Mouse (Mus musculus): ENCODE measurements around the gene Aox4. TPM values are rescaled to one million over a fixed set of nuclear protein-coding genes. Genes with fewer than 3 reads are reported as not detected.

Gene Aox4
- polyA plus RNA-seq (2012; fragmentation: generic; extraction: Trizol): not detected

DNA sequence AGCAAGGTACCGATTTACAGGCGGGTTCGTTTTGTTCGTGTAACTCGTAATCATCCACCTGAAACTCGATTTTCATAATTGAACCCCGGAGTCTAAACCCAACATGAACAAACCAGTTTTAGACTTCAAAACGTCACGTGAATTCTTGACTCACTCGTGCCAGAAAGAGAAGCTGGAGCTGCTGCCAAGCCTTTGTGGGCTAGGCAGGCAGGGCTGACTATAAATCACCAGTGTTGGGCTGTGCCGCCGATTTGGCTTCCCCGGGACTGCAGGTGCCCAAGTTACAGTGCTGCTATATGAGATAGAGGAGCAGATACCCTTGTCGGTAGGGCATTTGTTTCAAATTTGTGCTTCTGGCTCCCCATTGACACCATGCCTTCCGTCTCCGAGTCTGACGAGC, at the start of gene Aox4:
Gene Aox4, plus strand, starts transcription at position 195 of the 400 bp plus-strand sequence.
- no peaks in the 10 kb centered on the region for H3K79me2 ChIP-seq (ENCODE audit: control insufficient read depth, insufficient read depth)
- H3K4me2 ChIP-seq (ENCODE audit: low read depth): no peak within 1 kb of the TSS
- TF ChIP-seq POLR2A (IDR thresholded peaks at IDR 0.05; ENCODE audit: insufficient read length, low read depth): no peak
- no peak for TF ChIP-seq TCF3 (IDR thresholded peaks at IDR 0.05; ENCODE audit: insufficient read length, low read depth)
- no peak for TF ChIP-seq MAX (IDR thresholded peaks at IDR 0.05; ENCODE audit: low read depth)
- no peak for TF ChIP-seq CEBPB (IDR thresholded peaks at IDR 0.05; ENCODE audit: insufficient read depth, poor library complexity, severe bottlenecking)
- no peak for TF ChIP-seq POLR2AphosphoS2 (IDR thresholded peaks at IDR 0.05; ENCODE audit: insufficient read length, low read depth)
- TF ChIP-seq MYOD1 (IDR thresholded peaks at IDR 0.05; ENCODE audit: control insufficient read depth in 1 of 3, insufficient read length in 2 of 3, low read depth in 2 of 3): no peak
- no peak for TF ChIP-seq MYOG (IDR thresholded peaks at IDR 0.05; ENCODE audit: control insufficient read depth in 1 of 3, insufficient read depth in 1 of 3, insufficient read length in 2 of 3, low read depth in 2 of 3)
- peak; percentile 15 for TF ChIP-seq USF1 (IDR thresholded peaks at IDR 0.05; ENCODE audit: low read depth)
- TF ChIP-seq E2F4 (IDR thresholded peaks at IDR 0.05; ENCODE audit: insufficient read depth): no peak
- H3ac ChIP-seq (ENCODE audit: control insufficient read depth, insufficient read length): no peak within 1 kb of the TSS
- H3K4me3 ChIP-seq: no peak within 1 kb of the TSS
- H3K36me3 ChIP-seq (ENCODE audit: control insufficient read depth, insufficient read depth): no peaks in the 10 kb centered on the region
- no peaks in the 10 kb centered on the region for H3K27me3 ChIP-seq (ENCODE audit: control insufficient read depth, insufficient read depth, insufficient read length)

DNA sequence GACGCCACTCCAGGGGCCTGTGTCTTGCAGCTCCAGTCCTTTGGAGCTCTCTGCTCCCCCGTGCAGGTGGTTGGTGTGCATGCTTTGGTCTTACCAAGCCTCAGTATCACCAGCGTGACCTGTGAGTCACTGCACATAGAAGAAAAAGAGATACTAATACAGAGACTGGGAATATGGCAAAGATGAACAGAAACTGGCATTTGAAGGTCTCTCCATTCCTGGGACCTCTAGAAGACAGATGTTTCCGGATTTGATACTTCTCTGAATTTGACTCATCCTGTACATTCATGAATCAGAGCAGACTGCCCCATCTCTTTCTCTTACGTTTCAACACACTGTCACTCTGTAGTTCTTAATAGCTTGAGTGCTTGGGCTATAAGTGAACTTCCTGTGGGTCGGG, 40.3 kb upstream of the Aox4 start:
- Histone ChIP-seq H3K36me3 (ENCODE audit: control insufficient read depth, insufficient read depth) (no peaks in the 10 kb centered on the region), H3ac (ENCODE audit: control insufficient read depth, insufficient read length) (no peak overlapping the region), H3K4me2 (ENCODE audit: low read depth) (no peak overlapping the region), H3K27me3 (ENCODE audit: control insufficient read depth, insufficient read depth, insufficient read length) (peaks cover 9% of the 10 kb centered on the region), H3K79me2 (ENCODE audit: control insufficient read depth, insufficient read depth) (no peaks in the 10 kb centered on the region), H3K4me3 (no peak overlapping the region)
- no peak for TF ChIP-seq TCF12 (IDR thresholded peaks at IDR 0.05; ENCODE audit: insufficient read depth, poor library complexity, severe bottlenecking)
- TF ChIP-seq E2F4 (IDR thresholded peaks at IDR 0.05; ENCODE audit: insufficient read depth): no peak
- TF ChIP-seq CEBPB (IDR thresholded peaks at IDR 0.05; ENCODE audit: insufficient read depth, poor library complexity, severe bottlenecking): no peak
- no peak for TF ChIP-seq MAX (IDR thresholded peaks at IDR 0.05; ENCODE audit: low read depth)
- TF ChIP-seq MYOD1 (IDR thresholded peaks at IDR 0.05; ENCODE audit: control insufficient read depth in 1 of 3, insufficient read length in 2 of 3, low read depth in 2 of 3): no peak
- TF ChIP-seq MYOG (IDR thresholded peaks at IDR 0.05; ENCODE audit: control insufficient read depth in 1 of 3, insufficient read depth in 1 of 3, insufficient read length in 2 of 3, low read depth in 2 of 3): no peak
- TF ChIP-seq REST (IDR thresholded peaks at IDR 0.05; ENCODE audit: insufficient read depth, insufficient read length): no peak
- TF ChIP-seq POLR2AphosphoS2 (IDR thresholded peaks at IDR 0.05; ENCODE audit: insufficient read length, low read depth): no peak
- no peak for TF ChIP-seq POLR2A (IDR thresholded peaks at IDR 0.05; ENCODE audit: insufficient read length, low read depth)
- TF ChIP-seq TCF3 (IDR thresholded peaks at IDR 0.05; ENCODE audit: insufficient read length, low read depth): no peak
- TF ChIP-seq USF1 (IDR thresholded peaks at IDR 0.05; ENCODE audit: low read depth): no peak
- TF ChIP-seq SRF (IDR thresholded peaks at IDR 0.05; ENCODE audit: control insufficient read depth, insufficient read length, low read depth): no peak

DNA sequence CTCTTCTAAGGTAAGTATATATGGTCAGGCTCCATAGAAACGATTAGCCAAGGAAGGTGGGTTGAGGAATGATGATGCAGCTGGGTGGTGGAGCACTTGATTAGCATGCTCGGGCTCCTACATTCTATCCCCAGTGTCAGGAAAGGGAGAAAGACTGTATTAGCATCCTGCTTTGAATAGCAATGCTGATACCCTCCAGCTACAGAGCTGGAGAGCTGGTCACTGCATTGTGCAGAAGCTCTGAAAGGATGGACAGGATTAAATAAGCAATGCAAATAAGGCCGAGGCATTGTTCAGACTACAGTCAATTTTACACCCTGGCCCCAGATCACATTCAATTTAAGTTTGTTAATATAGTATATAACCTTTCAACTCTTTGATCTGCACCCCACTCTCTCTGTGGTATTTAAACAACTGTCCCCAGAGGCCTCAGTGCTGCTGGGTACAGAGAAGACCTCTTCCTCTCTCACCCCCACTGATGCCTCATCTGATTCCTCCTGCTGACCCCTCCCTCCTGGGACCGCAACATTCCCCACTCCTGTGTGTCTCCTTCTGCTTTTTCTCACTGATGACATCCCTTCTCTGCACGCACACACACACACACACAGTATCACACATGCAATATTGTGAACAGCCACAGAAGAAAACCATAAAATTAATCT, 21.6 kb upstream of the Aox4 start:
- Histone ChIP-seq H3ac (ENCODE audit: control insufficient read depth, insufficient read length) (no peak overlapping the region), H3K4me2 (ENCODE audit: low read depth) (no peak overlapping the region), H3K27me3 (ENCODE audit: control insufficient read depth, insufficient read depth, insufficient read length) (peaks cover 6% of the 10 kb centered on the region), H3K79me2 (ENCODE audit: control insufficient read depth, insufficient read depth) (no peaks in the 10 kb centered on the region), H3K4me3 (no peak overlapping the region), H3K36me3 (ENCODE audit: control insufficient read depth, insufficient read depth) (no peaks in the 10 kb centered on the region)
- no peak for TF ChIP-seq E2F4 (IDR thresholded peaks at IDR 0.05; ENCODE audit: insufficient read depth)

DNA sequence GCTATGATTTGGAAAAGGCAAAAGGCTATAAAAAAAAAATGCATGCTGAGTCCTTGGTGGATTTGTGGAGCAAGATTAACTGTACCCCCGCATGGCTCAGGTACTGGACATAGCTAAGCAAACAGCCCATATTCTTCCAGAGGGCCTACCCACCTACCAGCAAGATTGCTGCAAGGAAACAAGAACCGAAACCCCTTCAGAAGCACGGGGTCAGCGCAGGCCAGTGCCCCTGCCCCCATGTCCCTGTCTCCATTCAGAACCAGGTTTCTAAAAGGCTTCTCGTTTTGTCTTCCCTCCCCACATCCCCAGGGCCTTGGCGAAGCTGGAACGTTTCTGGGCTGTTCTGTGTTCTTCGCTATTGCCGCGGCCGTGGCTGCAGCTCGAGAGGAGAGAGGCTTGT, 15.9 kb upstream of the Aox4 start:
- Histone ChIP-seq H3K27me3 (ENCODE audit: control insufficient read depth, insufficient read depth, insufficient read length) (peaks cover 21% of the 10 kb centered on the region), H3K4me2 (ENCODE audit: low read depth) (no peak overlapping the region), H3K36me3 (ENCODE audit: control insufficient read depth, insufficient read depth) (no peaks in the 10 kb centered on the region), H3K79me2 (ENCODE audit: control insufficient read depth, insufficient read depth) (no peaks in the 10 kb centered on the region), H3K4me3 (no peak overlapping the region), H3ac (ENCODE audit: control insufficient read depth, insufficient read length) (no peak overlapping the region)
- TF ChIP-seq MYOG (IDR thresholded peaks at IDR 0.05; ENCODE audit: control insufficient read depth in 1 of 3, insufficient read depth in 1 of 3, insufficient read length in 2 of 3, low read depth in 2 of 3) (no peak), TCF12 (IDR thresholded peaks at IDR 0.05; ENCODE audit: insufficient read depth, poor library complexity, severe bottlenecking) (no peak), POLR2AphosphoS2 (IDR thresholded peaks at IDR 0.05; ENCODE audit: insufficient read length, low read depth) (no peak), MAX (IDR thresholded peaks at IDR 0.05; ENCODE audit: low read depth) (no peak), MYOD1 (IDR thresholded peaks at IDR 0.05; ENCODE audit: control insufficient read depth in 1 of 3, insufficient read length in 2 of 3, low read depth in 2 of 3) (no peak), SRF (IDR thresholded peaks at IDR 0.05; ENCODE audit: control insufficient read depth, insufficient read length, low read depth) (no peak), TCF3 (IDR thresholded peaks at IDR 0.05; ENCODE audit: insufficient read length, low read depth) (no peak), POLR2A (IDR thresholded peaks at IDR 0.05; ENCODE audit: insufficient read length, low read depth) (no peak), E2F4 (IDR thresholded peaks at IDR 0.05; ENCODE audit: insufficient read depth) (no peak)

DNA sequence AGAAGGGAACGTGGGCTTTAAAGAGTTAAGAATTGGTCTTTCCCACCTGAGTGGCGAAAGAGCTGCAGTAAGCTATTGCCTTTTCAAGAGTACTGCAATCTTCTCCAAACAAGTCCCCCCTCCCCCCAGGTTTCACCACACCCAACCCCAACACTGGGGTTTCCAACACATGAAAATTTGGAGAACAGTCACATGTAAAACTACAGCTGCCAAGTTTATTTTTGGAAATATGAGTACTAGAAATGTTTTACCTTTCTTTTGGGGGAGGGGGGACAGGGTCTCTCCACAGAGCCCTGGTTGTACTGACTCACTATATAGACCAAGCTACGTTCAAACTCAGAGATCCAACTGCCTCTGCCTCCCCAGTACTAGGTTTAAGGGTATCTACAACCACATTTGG, 15.2 kb upstream of the Aox4 start:
- H3K4me2 ChIP-seq (ENCODE audit: low read depth): no peak overlapping the region
- peaks cover 21% of the 10 kb centered on the region for H3K27me3 ChIP-seq (ENCODE audit: control insufficient read depth, insufficient read depth, insufficient read length)
- TF ChIP-seq MYOD1 (IDR thresholded peaks at IDR 0.05; ENCODE audit: control insufficient read depth in 1 of 3, insufficient read length in 2 of 3, low read depth in 2 of 3): no peak
- no peaks in the 10 kb centered on the region for H3K79me2 ChIP-seq (ENCODE audit: control insufficient read depth, insufficient read depth)
- no peak overlapping the region for H3ac ChIP-seq (ENCODE audit: control insufficient read depth, insufficient read length)
- H3K4me3 ChIP-seq: no peak overlapping the region
- no peaks in the 10 kb centered on the region for H3K36me3 ChIP-seq (ENCODE audit: control insufficient read depth, insufficient read depth)
